In the genomic region with DNA sequence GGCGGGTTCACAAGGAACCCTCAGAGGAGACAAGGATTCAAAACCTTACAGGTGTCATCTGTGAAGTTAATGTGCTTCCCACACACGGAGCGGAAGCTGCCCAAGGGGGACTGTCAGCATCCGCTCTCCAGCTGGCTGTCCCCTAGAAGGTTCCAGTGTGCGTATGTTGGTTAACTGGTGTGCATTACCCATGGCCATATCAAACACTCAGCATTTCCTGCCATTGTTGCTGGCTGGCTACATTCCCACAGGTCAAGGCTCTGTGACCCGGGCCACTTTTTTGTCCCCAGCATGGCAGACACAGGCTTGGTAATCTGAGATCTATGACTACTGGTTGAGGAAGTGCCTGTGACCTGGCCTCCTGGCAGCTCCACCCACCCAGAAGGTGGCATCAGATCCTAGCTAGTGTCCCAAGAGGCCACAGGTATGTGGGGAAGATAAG, we compare ENCODE assay signal across 12 mouse cellular contexts. TPM values are rescaled to one million over a fixed set of nuclear protein-coding genes. Genes with fewer than 3 reads are reported as not detected.
DNase-seq lines count a peak whose midpoint lies in the region; ATAC-seq lines count a peak whose summit lies in the region.
"Had no signal": no experiment of that assay in that cellular context is flagged by ENCODE, and none has a peak within 500 bp of the region (broad histone marks: within the 10 kb centered on the region; RNA-seq: fewer than 3 reads in every experiment).

No protein-coding gene starts in this region.

- peak overlapping the region; percentile 34; the same call in 1 of the 2 replicates for H3K27ac ChIP-seq in liver, embryonic 13.5 days
- H3K27ac ChIP-seq: hindbrain, embryonic 13.5 days; limb, embryonic 12.5 days; neural tube, embryonic 12.5 days had no signal

- WGBS in liver, embryonic 13.5 days (ENCODE audit: insufficient replicate concordance), result 44% methylated on average over 6 of the region's 6 CpGs

- DNase-seq in urinary bladder, postnatal 14 days (ENCODE audit: low spot score), result peak; percentile 23
- DNase-seq in urinary bladder, postnatal 10 days (ENCODE audit: low spot score), result no peak
- peak; percentile 64 to 73 for DNase-seq in heart, postnatal 36 days
- no peak for DNase-seq in liver, embryonic 13.5 days
- DNase-seq in right cerebral cortex, adult 2 months (ENCODE audit: low spot score in 2 of 2), result no peak
- DNase-seq in spleen, postnatal 4 days (ENCODE audit: low spot score in 2 of 2), result no peak
- no peak for DNase-seq in thymus, postnatal 4 days

- intact Hi-C loops in heart, postnatal 36 days (cut with DNase I), result no loop called here

- H3K9ac ChIP-seq in liver, embryonic 13.5 days, result no peak overlapping the region
- H3K9ac ChIP-seq: hindbrain, embryonic 13.5 days; limb, embryonic 12.5 days; neural tube, embryonic 12.5 days had no signal

- ATAC-seq in liver, embryonic 13.5 days (ENCODE audit: low read depth), result peak; percentile 47
- no peak for ATAC-seq in frontal cortex, adult (ENCODE audit: low TSS enrichment)

- no peak overlapping the region for H3K4me2 ChIP-seq in liver, embryonic 13.5 days
- H3K4me2 ChIP-seq: hindbrain, embryonic 13.5 days; limb, embryonic 12.5 days; neural tube, embryonic 12.5 days had no signal

- peaks cover 4% of the 10 kb centered on the region; the same call in 1 of the 2 replicates for H3K36me3 ChIP-seq in liver, embryonic 13.5 days

- H3K27me3 ChIP-seq in liver, embryonic 13.5 days, result no peaks in the 10 kb centered on the region
- H3K27me3 ChIP-seq: hindbrain, embryonic 13.5 days; limb, embryonic 12.5 days; neural tube, embryonic 12.5 days had no signal

- no peak overlapping the region for H3K4me3 ChIP-seq in liver, embryonic 13.5 days (replicated peaks)
- H3K4me3 ChIP-seq: erythroblast, embryonic 14.5 days; hindbrain, embryonic 13.5 days; limb, embryonic 12.5 days; neural tube, embryonic 12.5 days had no signal

- H3K9me3 ChIP-seq in liver, embryonic 13.5 days (replicated peaks), result 0 out of 2 replicates have a peak, but pooled peaks cover 4% of the 10 kb centered on the region

- H3K4me1 ChIP-seq in liver, embryonic 13.5 days (replicated peaks), result peaks cover 17% of the 10 kb centered on the region
- H3K4me1 ChIP-seq: hindbrain, embryonic 13.5 days; limb, embryonic 12.5 days; neural tube, embryonic 12.5 days had no signal

RNA-seq across cellular contexts. Expression of a gene that starts 7.5 kb away (rescaled TPM):
- 100 to 1,000 TPM in 1 of 2 experiments, 10 to 100 TPM in 1; 97.7 to 102 TPM for total RNA-seq in heart, postnatal 36 days (2021)
- polyA plus RNA-seq in liver, embryonic 13.5 days (2015; fragmentation: Nextera tagmentation; extraction: Ambion mirVana), result 125 and 138 TPM in 2 replicates

RNA-seq across cellular contexts. Expression of a gene that starts 23.8 kb away (rescaled TPM):
- total RNA-seq in heart, postnatal 36 days (2021), result 100 to 1,000 TPM; 308 to 344 TPM
- 1,390 and 1,411 TPM in 2 replicates for polyA plus RNA-seq in liver, embryonic 13.5 days (2015; fragmentation: Nextera tagmentation; extraction: Ambion mirVana)

RNA-seq across cellular contexts. Expression of a gene that starts 27.5 kb away (rescaled TPM):
- total RNA-seq in heart, postnatal 36 days (2021), result 10 to 100 TPM; 33.2 to 41.7 TPM
- 17.9 and 18.2 TPM in 2 replicates for polyA plus RNA-seq in liver, embryonic 13.5 days (2015; fragmentation: Nextera tagmentation; extraction: Ambion mirVana)

RNA-seq across cellular contexts. Expression of a gene that starts 30.3 kb away (rescaled TPM):
- 1 to 10 TPM; 1.2 to 3.3 TPM for total RNA-seq in heart, postnatal 36 days (2021)
- 247 and 261 TPM in 2 replicates for polyA plus RNA-seq in liver, embryonic 13.5 days (2015; fragmentation: Nextera tagmentation; extraction: Ambion mirVana)

RNA-seq across cellular contexts. Expression of a gene that starts 41.5 kb away (rescaled TPM):
- not detected for total RNA-seq in heart, postnatal 36 days (2021)
- polyA plus RNA-seq in liver, embryonic 13.5 days (2015; fragmentation: Nextera tagmentation; extraction: Ambion mirVana), result 58.3 and 74.0 TPM in 2 replicates
- polyA plus RNA-seq: hindbrain, embryonic 13.5 days; limb, embryonic 12.5 days; neural tube, embryonic 12.5 days had no signal

Comparison
In these comparisons a context has a peak if more than half of its experiments do, and no peak if none do; other contexts are left out.
1. DNase-seq: peak in urinary bladder, postnatal 14 days (single experiment) and heart, postnatal 36 days (2 of 2); none in urinary bladder, postnatal 10 days (single experiment), liver, embryonic 13.5 days (single experiment), right cerebral cortex, adult 2 months (0 of 2), spleen, postnatal 4 days (0 of 2) and thymus, postnatal 4 days (single experiment).